Mouse (Mus musculus) cerebellum, adult 2 months (tissue): ENCODE measurements at regions not wholly inside any gene's neighbourhood (a gene's known extent, or its start where the extent isn't known, plus 50 kb on each side); places are given as distances from the start of the nearest gene placed in this dataset.

Source experiments
- DNase-seq, 2 experiments: peaks; one replicate each; pipeline ENCODE4 v3.0.0; 2021
- H3K27ac ChIP-seq: fragments of 200-500 bp; 2 replicates; pipeline ENCODE4 v1.5.1; 2012; ENCODE audit warnings: low read length, control low read depth, inconsistent platforms; ENCODE audit not compliant: insufficient read depth
- H3K27me3 ChIP-seq: fragments of 200-500 bp; 2 replicates; pipeline ENCODE4 v1.6.1; 2012; ENCODE audit warnings: inconsistent platforms, mild to moderate bottlenecking, low read length, moderate library complexity; ENCODE audit not compliant: control insufficient read depth, insufficient read depth
- H3K4me1 ChIP-seq: fragments of 200-500 bp; 2 replicates; pipeline ENCODE4 v1.6.1; 2011; ENCODE audit warnings: low read length; ENCODE audit not compliant: control insufficient read depth, insufficient read depth
- H3K4me3 ChIP-seq: fragments of 200-500 bp; replicated peaks from 2 replicates; pipeline ENCODE3; 2011; ENCODE audit warnings: mild to moderate bottlenecking, low read depth, low read length, control low read depth; ENCODE audit not compliant: insufficient read depth
- CTCF ChIP-seq: fragments of 200-500 bp; IDR thresholded peaks from 2 replicates; pipeline ENCODE4 v1.5.1; 2011; ENCODE audit warnings: low read depth, mild to moderate bottlenecking, control low read depth, low read length, moderate library complexity, borderline replicate concordance; ENCODE audit not compliant: insufficient read depth
- POLR2A ChIP-seq: fragments of 200-500 bp; IDR thresholded peaks from 2 replicates; pipeline ENCODE4 v1.6.1; 2011; ENCODE audit warnings: low read length, control low read depth, borderline replicate concordance; ENCODE audit not compliant: insufficient read depth
- WGBS: fragments of 180-500 bp; shearing (Covaris S2); methylation state at CpG from one replicate; pipeline ENCODE4 v1.1.7; 2018; 5-methylcytosine and 5-hydroxymethylcytosine counted together

- H3K4me1 ChIP-seq, result no peaks in the 10 kb centered on the region
- WGBS, result 73% methylated on average over 6 of the region's 6 CpGs
- no peak overlapping the region for H3K27ac ChIP-seq
- H3K27me3 ChIP-seq, result no peaks in the 10 kb centered on the region
- DNase-seq, result no peak
- no peak for TF ChIP-seq POLR2A
- no peak for TF ChIP-seq CTCF
- no peak overlapping the region for H3K4me3 ChIP-seq
These were observed 197.1 kb downstream of the Xxylt1 start for GRCm38 (mm10) chr16:30884189-30884551.

DNA sequence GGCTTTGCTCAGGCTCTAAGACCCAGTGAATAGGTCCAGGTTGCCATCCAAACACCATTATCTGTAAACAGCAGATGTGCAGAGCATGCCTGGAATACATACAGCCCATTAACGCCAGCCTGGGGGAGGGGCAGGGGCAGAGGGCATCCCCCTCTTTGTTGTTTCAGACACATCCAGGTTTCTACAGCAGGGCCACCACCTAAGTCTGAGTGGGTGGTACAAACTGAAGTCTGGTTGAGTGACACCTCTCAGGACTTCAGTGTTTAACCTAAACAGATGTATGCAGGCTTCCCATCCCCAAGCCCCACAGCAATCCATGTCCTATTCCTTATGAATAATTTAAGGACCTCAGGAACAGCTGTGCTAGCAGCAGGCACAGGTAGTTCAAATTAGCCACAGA lies 194.2 kb downstream of the Xxylt1 start:
- Histone ChIP-seq H3K4me3 (no peak overlapping the region), H3K4me1 (no peaks in the 10 kb centered on the region), H3K27ac (no peak overlapping the region), H3K27me3 (no peaks in the 10 kb centered on the region)
- TF ChIP-seq CTCF (no peak), POLR2A (no peak)
- 46% methylated on average over 1 of the region's 1 CpGs for WGBS
- DNase-seq, result no peak

- WGBS, result 86% methylated on average over 1 of the region's 1 CpGs
- H3K27ac ChIP-seq, result no peak overlapping the region
These were observed 193.7 kb downstream of the Xxylt1 start for GRCm38 (mm10) chr16:30887536-30887935.

GRCm38 (mm10) chr16:30888556-30889323 lies 192.5 kb downstream of the Xxylt1 start:
- Histone ChIP-seq H3K4me1 (no peaks in the 10 kb centered on the region), H3K27ac (no peak overlapping the region), H3K27me3 (no peaks in the 10 kb centered on the region), H3K4me3 (no peak overlapping the region)
- TF ChIP-seq POLR2A, result no peak
- TF ChIP-seq CTCF, result no peak
- DNase-seq, result no peak
- 88% methylated on average over 3 of the region's 3 CpGs for WGBS

More at GRCm38 (mm10) chr16:30887536-30887935, 193.7 kb downstream of the Xxylt1 start:
- H3K4me3 ChIP-seq, result no peak overlapping the region
- H3K4me1 ChIP-seq, result no peaks in the 10 kb centered on the region
- TF ChIP-seq POLR2A (no peak), CTCF (no peak)
- H3K27me3 ChIP-seq, result no peaks in the 10 kb centered on the region
- no peak for DNase-seq

DNA sequence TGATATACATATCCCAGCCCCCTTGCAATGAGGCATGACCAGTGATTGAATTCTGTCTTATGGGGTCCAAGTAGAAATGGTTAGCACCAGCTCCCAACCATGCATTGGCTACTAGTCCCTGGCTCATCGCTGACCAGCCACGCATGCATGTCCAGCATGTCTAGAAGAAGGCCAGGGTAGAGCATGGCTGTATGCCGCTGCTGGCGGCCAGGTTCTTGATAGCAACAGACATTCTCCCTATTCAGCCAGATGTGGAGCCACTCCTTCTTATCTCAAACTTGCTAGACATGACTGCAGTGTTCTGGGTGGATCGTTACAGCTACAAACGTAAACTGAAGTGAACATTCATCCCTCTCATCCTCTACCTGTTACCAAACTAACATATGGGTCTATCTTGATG lies 188.6 kb downstream of the Xxylt1 start:
- Histone ChIP-seq H3K4me3 (no peak overlapping the region), H3K27ac (no peak overlapping the region), H3K4me1 (no peaks in the 10 kb centered on the region), H3K27me3 (no peaks in the 10 kb centered on the region)
- WGBS, result 95% methylated on average over 6 of the region's 6 CpGs
- no peak for TF ChIP-seq CTCF
- TF ChIP-seq POLR2A, result no peak
- no peak for DNase-seq

DNA sequence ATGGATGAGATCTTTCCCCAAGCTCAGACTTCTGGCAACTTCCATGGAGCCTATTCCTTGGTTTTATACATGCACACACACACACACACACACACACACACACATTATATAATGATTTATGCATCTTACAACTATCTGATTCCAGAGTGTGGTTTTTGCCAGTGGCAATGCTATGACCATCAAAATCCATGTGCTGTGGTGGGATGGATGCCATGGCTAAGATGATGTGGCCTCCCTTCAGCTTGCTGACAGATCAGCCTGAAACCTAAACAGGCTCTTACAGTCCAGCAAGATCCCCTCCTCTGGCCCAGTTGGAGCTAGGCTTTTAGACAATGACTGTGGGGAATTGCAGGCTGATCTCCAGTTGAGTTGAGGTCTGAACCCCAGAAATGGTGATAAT lies 187.1 kb downstream of the Xxylt1 start:
- Histone ChIP-seq H3K4me3 (no peak overlapping the region), H3K27ac (no peak overlapping the region), H3K4me1 (no peaks in the 10 kb centered on the region), H3K27me3 (no peaks in the 10 kb centered on the region)
- TF ChIP-seq POLR2A (no peak), CTCF (no peak)
- DNase-seq, result no peak

DNA sequence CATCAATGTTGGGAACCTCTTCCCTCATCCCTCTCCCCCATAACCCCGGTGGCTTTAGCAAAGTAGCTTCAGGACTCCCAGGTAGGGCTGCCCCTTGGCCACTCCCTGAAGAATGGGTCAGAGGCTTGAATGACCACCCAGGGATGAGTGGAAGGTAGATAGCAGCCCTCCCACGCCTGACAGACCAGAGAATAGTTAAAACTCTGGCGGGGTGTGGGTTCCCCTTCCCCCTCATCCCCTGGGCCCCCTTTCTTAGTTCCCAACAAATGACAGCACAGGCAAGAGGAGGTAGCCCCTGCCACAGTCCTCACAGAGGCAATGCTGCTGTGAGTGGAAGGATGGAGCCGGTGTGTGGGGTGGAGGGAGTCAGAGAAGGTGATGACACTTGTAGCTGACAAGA lies 186.2 kb downstream of the Xxylt1 start:
- TF ChIP-seq POLR2A (no peak), CTCF (no peak)
- Histone ChIP-seq H3K27me3 (no peaks in the 10 kb centered on the region), H3K4me1 (no peaks in the 10 kb centered on the region), H3K4me3 (no peak overlapping the region), H3K27ac (no peak overlapping the region)
- no peak for DNase-seq
- 89% methylated on average over 4 of the region's 4 CpGs for WGBS

GRCm38 (mm10) chr16:30897371-30897770 lies 183.9 kb downstream of the Xxylt1 start:
- no peaks in the 10 kb centered on the region for H3K4me1 ChIP-seq
- no peak for DNase-seq
- H3K4me3 ChIP-seq, result no peak overlapping the region
- no peak for TF ChIP-seq CTCF
- no peak for TF ChIP-seq POLR2A
- H3K27me3 ChIP-seq, result no peaks in the 10 kb centered on the region
- H3K27ac ChIP-seq, result no peak overlapping the region
- WGBS, result 94% methylated on average over 3 of the region's 3 CpGs

- H3K4me3 ChIP-seq, result no peak overlapping the region
- no peaks in the 10 kb centered on the region for H3K4me1 ChIP-seq
- DNase-seq, result no peak
- H3K27me3 ChIP-seq, result no peaks in the 10 kb centered on the region
- H3K27ac ChIP-seq, result no peak overlapping the region
- TF ChIP-seq POLR2A (no peak), CTCF (no peak)
- WGBS, result 88% methylated on average over 2 of the region's 2 CpGs
These were observed 181.1 kb downstream of the Xxylt1 start for GRCm38 (mm10) chr16:30900121-30900520.
